Mouse (Mus musculus): ENCODE results near the gene Sumo1. TPM values are rescaled to one million over a fixed set of nuclear protein-coding genes. Genes with fewer than 3 reads are reported as not detected.

Gene Sumo1
- polyA plus RNA-seq, 1 experiment from 2014 or later, result 333 TPM

- H3K27ac ChIP-seq (replicated peaks), result no peak overlapping the region
- no peaks in the 10 kb centered on the region for H3K4me1 ChIP-seq
- H3K4me3 ChIP-seq (replicated peaks), result no peak overlapping the region
- no peaks in the 10 kb centered on the region for H3K9me3 ChIP-seq (replicated peaks)
- WGBS, result 88% methylated on average over 4 of the region's 4 CpGs
- H3K4me2 ChIP-seq, result no peak overlapping the region
- no peaks in the 10 kb centered on the region for H3K36me3 ChIP-seq
- ATAC-seq (ENCODE audit: low FRiP score), result no peak
- H3K9ac ChIP-seq (replicated peaks), result no peak overlapping the region
- H3K27me3 ChIP-seq (replicated peaks), result no peaks in the 10 kb centered on the region
These were observed 103.1 kb downstream of the Sumo1 start for GRCm38 (mm10) chr1:59567521-59567920.

DNA sequence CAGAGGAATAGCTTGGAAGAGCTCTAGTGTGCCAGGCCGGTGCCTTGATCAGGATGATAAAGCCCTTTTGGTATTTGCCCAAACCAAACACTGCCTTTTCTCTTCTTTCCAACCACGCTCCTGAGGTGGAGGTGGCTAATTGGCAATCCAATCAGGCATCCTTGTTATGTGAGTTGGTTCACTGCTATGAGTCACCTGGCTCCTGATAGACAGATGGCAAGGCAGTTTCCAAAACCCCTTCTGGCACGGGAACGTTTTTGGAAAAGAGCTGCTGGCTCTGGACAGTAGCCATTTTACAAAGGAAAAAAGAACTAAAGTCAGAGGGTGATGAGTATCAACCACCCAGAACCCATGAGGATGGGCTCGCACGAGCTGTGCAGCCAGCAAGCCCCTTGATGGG, 103.7 kb downstream of the Sumo1 start:
- H3K36me3 ChIP-seq, result no peaks in the 10 kb centered on the region
- ATAC-seq (ENCODE audit: low FRiP score), result no peak
- H3K4me3 ChIP-seq (replicated peaks), result no peak overlapping the region
- H3K27ac ChIP-seq (replicated peaks), result no peak overlapping the region
- no peak overlapping the region for H3K9ac ChIP-seq (replicated peaks)
- no peaks in the 10 kb centered on the region for H3K27me3 ChIP-seq (replicated peaks)
- H3K9me3 ChIP-seq (replicated peaks), result no peaks in the 10 kb centered on the region
- H3K4me2 ChIP-seq, result no peak overlapping the region
- WGBS, result 57% methylated on average over 6 of the region's 6 CpGs
- no peaks in the 10 kb centered on the region for H3K4me1 ChIP-seq

GRCm38 (mm10) chr1:59566281-59566680, 104.4 kb downstream of the Sumo1 start:
- Histone ChIP-seq H3K9ac (replicated peaks) (no peak overlapping the region), H3K9me3 (replicated peaks) (no peaks in the 10 kb centered on the region), H3K4me3 (replicated peaks) (no peak overlapping the region), H3K4me2 (no peak overlapping the region), H3K27ac (replicated peaks) (no peak overlapping the region), H3K4me1 (no peaks in the 10 kb centered on the region), H3K36me3 (no peaks in the 10 kb centered on the region), H3K27me3 (replicated peaks) (no peaks in the 10 kb centered on the region)
- WGBS, result 76% methylated on average over 7 of the region's 7 CpGs
- no peak for ATAC-seq (ENCODE audit: low FRiP score)

GRCm38 (mm10) chr1:59565804-59566203, 104.8 kb downstream of the Sumo1 start:
- no peaks in the 10 kb centered on the region for H3K4me1 ChIP-seq
- WGBS, result 82% methylated on average over 5 of the region's 5 CpGs
- no peaks in the 10 kb centered on the region for H3K36me3 ChIP-seq
- no peak for ATAC-seq (ENCODE audit: low FRiP score)
- no peak overlapping the region for H3K4me3 ChIP-seq (replicated peaks)
- H3K9me3 ChIP-seq (replicated peaks), result no peaks in the 10 kb centered on the region
- no peak overlapping the region for H3K27ac ChIP-seq (replicated peaks)
- no peak overlapping the region for H3K4me2 ChIP-seq
- H3K27me3 ChIP-seq (replicated peaks), result no peaks in the 10 kb centered on the region
- no peak overlapping the region for H3K9ac ChIP-seq (replicated peaks)

DNA sequence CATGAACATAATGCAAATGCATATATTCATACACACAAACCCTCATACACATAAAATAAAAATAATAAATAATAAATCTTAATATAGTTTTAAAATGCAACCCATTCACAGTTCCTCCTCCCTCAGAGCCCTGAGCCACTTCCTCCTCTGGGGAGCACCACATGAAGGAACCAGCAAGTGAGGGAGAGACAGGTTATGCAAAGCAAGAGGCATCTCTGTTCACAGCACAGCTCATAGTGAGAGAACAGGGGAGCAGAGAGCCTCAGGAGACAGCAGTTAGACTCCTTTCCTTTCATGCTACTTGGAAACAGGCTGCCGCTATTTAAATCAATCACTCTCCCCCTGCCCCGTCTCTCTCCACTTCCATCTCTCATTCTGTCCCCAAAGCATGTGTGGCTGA, 107.1 kb downstream of the Sumo1 start:
- Histone ChIP-seq H3K9ac (replicated peaks) (no peak overlapping the region), H3K4me1 (no peaks in the 10 kb centered on the region), H3K9me3 (replicated peaks) (no peaks in the 10 kb centered on the region), H3K27ac (replicated peaks) (no peak overlapping the region), H3K27me3 (replicated peaks) (no peaks in the 10 kb centered on the region), H3K4me3 (replicated peaks) (no peak overlapping the region), H3K4me2 (no peak overlapping the region), H3K36me3 (no peaks in the 10 kb centered on the region)
- WGBS, result 65% methylated on average over 2 of the region's 2 CpGs
- ATAC-seq (ENCODE audit: low FRiP score), result no peak

GRCm38 (mm10) chr1:59553708-59554107, 116.9 kb downstream of the Sumo1 start:
- no peaks in the 10 kb centered on the region for H3K36me3 ChIP-seq
- no peak overlapping the region for H3K4me3 ChIP-seq (replicated peaks)
- H3K27ac ChIP-seq (replicated peaks), result 0 out of 2 replicates have a peak overlapping the region, but pooled peaks have one; percentile 33
- 26% methylated on average over 5 of the region's 5 CpGs for WGBS
- no peak overlapping the region for H3K4me2 ChIP-seq
- peak; percentile 77 for ATAC-seq (ENCODE audit: low FRiP score)
- H3K27me3 ChIP-seq (replicated peaks), result no peaks in the 10 kb centered on the region
- peaks cover 10% of the 10 kb centered on the region for H3K4me1 ChIP-seq
- no peak overlapping the region for H3K9ac ChIP-seq (replicated peaks)
- H3K9me3 ChIP-seq (replicated peaks), result no peaks in the 10 kb centered on the region

GRCm38 (mm10) chr1:59550996-59551395, 119.6 kb downstream of the Sumo1 start:
- 82% methylated on average over 11 of the region's 11 CpGs for WGBS
- ATAC-seq (ENCODE audit: low FRiP score), result no peak

GRCm38 (mm10) chr1:59550227-59550626, 120.4 kb downstream of the Sumo1 start:
- H3K27ac ChIP-seq (replicated peaks), result no peak overlapping the region
- no peak overlapping the region for H3K4me2 ChIP-seq
- H3K36me3 ChIP-seq, result no peaks in the 10 kb centered on the region
- H3K27me3 ChIP-seq (replicated peaks), result no peaks in the 10 kb centered on the region
- ATAC-seq (ENCODE audit: low FRiP score), result no peak
- no peak overlapping the region for H3K4me3 ChIP-seq (replicated peaks)
- WGBS, result 89% methylated on average over 6 of the region's 6 CpGs
- no peaks in the 10 kb centered on the region for H3K9me3 ChIP-seq (replicated peaks)
- no peak overlapping the region for H3K9ac ChIP-seq (replicated peaks)
- peaks cover 10% of the 10 kb centered on the region for H3K4me1 ChIP-seq

More at GRCm38 (mm10) chr1:59550996-59551395, 119.6 kb downstream of the Sumo1 start:
- Histone ChIP-seq H3K27ac (replicated peaks) (no peak overlapping the region), H3K9me3 (replicated peaks) (no peaks in the 10 kb centered on the region), H3K4me2 (no peak overlapping the region), H3K4me1 (peaks cover 10% of the 10 kb centered on the region), H3K4me3 (replicated peaks) (no peak overlapping the region), H3K27me3 (replicated peaks) (no peaks in the 10 kb centered on the region), H3K36me3 (no peaks in the 10 kb centered on the region), H3K9ac (replicated peaks) (no peak overlapping the region)

DNA sequence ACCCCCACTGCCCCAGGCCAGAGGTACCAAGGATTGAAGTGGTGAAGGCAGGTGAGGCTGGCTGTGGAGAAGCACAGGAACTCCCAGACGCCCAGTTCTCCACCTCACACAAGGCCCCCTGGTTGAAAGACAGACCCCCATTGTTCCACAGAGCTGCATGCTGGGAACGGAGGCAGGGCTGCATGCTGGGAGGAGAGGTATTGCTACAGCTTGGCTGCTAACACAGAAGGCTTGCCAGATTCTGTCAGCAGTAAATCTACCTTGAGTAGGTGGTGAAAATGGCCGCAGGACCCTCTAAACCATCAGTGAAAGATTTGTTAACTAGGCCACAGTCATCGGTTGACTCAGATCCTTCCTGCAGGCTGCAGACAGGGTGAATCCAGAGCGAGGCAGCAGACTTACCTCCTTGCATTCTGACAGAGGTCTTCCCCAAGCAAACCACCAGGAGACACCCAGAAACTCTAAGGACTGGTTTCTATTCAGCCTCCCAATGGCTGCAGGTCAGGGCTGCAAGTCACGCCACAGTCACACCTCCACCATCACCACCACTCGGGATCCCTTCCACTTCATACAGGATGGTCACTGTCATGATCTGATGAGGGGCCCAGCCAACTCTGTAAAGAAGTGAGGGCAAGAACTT, 121.5 kb downstream of the Sumo1 start:
- WGBS, result 42% methylated on average over 7 of the region's 7 CpGs
- Histone ChIP-seq H3K4me1 (peaks cover 10% of the 10 kb centered on the region), H3K27ac (replicated peaks) (peak overlapping the region; percentile 37; the same call in 1 of the 2 replicates), H3K4me2 (no peak overlapping the region), H3K9ac (replicated peaks) (no peak overlapping the region), H3K4me3 (replicated peaks) (no peak overlapping the region), H3K27me3 (replicated peaks) (no peaks in the 10 kb centered on the region), H3K9me3 (replicated peaks) (no peaks in the 10 kb centered on the region), H3K36me3 (no peaks in the 10 kb centered on the region)
- ATAC-seq (ENCODE audit: low FRiP score), result peak; percentile 67; the same call in 1 of the 2 replicates

GRCm38 (mm10) chr1:59548486-59548885, 122.1 kb downstream of the Sumo1 start:
- 49% methylated on average over 5 of the region's 5 CpGs for WGBS
- Histone ChIP-seq H3K4me1 (peaks cover 7% of the 10 kb centered on the region), H3K4me2 (no peak overlapping the region), H3K36me3 (no peaks in the 10 kb centered on the region), H3K4me3 (replicated peaks) (no peak overlapping the region), H3K27ac (replicated peaks) (peak overlapping the region; percentile 37; the same call in 1 of the 2 replicates), H3K27me3 (replicated peaks) (no peaks in the 10 kb centered on the region), H3K9ac (replicated peaks) (no peak overlapping the region), H3K9me3 (replicated peaks) (no peaks in the 10 kb centered on the region)
- peak; percentile 22; the same call in 1 of the 2 replicates for ATAC-seq (ENCODE audit: low FRiP score)

DNA sequence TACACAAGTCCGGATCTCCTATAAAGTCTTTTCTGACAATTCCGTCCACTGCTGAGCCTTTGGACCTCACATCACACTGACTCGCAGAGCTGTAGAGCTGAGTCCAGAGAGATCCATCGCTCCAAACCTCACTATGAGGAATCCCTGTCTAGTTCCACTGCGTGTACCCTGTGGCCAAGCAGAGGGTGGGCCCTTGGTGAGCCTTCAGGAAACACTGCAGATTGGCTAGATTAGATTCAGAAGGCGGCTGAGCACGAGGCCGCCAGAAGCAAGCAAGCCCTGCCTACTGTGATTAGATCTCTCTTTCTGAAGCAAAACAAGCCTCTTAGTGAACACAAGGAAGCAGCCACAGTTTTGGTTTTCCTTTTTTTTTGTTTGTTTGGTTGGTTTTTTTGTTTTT, 126.7 kb downstream of the Sumo1 start:
- WGBS, result 90% methylated on average over 8 of the region's 8 CpGs
- Histone ChIP-seq H3K36me3 (no peaks in the 10 kb centered on the region), H3K27ac (replicated peaks) (no peak overlapping the region), H3K4me2 (no peak overlapping the region), H3K4me3 (replicated peaks) (no peak overlapping the region), H3K27me3 (replicated peaks) (no peaks in the 10 kb centered on the region), H3K9ac (replicated peaks) (no peak overlapping the region), H3K9me3 (replicated peaks) (no peaks in the 10 kb centered on the region), H3K4me1 (peaks cover 2% of the 10 kb centered on the region)
- ATAC-seq (ENCODE audit: low FRiP score), result no peak

- no peaks in the 10 kb centered on the region for H3K9me3 ChIP-seq (replicated peaks)
- H3K4me3 ChIP-seq (replicated peaks), result no peak overlapping the region
- no peaks in the 10 kb centered on the region for H3K27me3 ChIP-seq (replicated peaks)
- ATAC-seq (ENCODE audit: low FRiP score), result no peak
- WGBS, result 69% methylated on average over 6 of the region's 6 CpGs
- no peak overlapping the region for H3K9ac ChIP-seq (replicated peaks)
- no peak overlapping the region for H3K27ac ChIP-seq (replicated peaks)
- H3K36me3 ChIP-seq, result no peaks in the 10 kb centered on the region
- H3K4me1 ChIP-seq, result no peaks in the 10 kb centered on the region
- H3K4me2 ChIP-seq, result no peak overlapping the region
These were observed 128.4 kb downstream of the Sumo1 start for GRCm38 (mm10) chr1:59542231-59542630.

Data from neural tube, embryonic 15.5 days (tissue).